Mouse (Mus musculus): ENCODE measurements at regions not wholly inside any gene's neighbourhood (a gene's known extent, or its start where the extent isn't known, plus 50 kb on each side); places are given as distances from the start of the nearest gene placed in this dataset.

- Histone ChIP-seq H3K4me3 (ENCODE audit: low read depth, low read length) (no peak overlapping the region), H3K36me3 (ENCODE audit: control insufficient read depth, insufficient read depth, low read length) (no peaks in the 10 kb centered on the region), H3K27ac (ENCODE audit: low read depth, low read length) (no peak overlapping the region), H3K4me2 (replicated peaks; ENCODE audit: low read depth, low read length) (no peak overlapping the region), H3K9ac (ENCODE audit: low read depth, low read length) (no peak overlapping the region), H3K27me3 (ENCODE audit: control insufficient read depth, insufficient read depth, low read length) (no peaks in the 10 kb centered on the region), H3K9me3 (ENCODE audit: control insufficient read depth, low read length) (no peaks in the 10 kb centered on the region), H3K4me1 (replicated peaks; ENCODE audit: control insufficient read depth, insufficient read depth, low read length) (no peaks in the 10 kb centered on the region)
- no peak for DNase-seq (ENCODE audit: low spot score)
- no peak for ATAC-seq (ENCODE audit: low FRiP score)
Observed at GRCm38 (mm10) chr8:54392866-54393265, 136.5 kb upstream of the Asb5 start.

GRCm38 (mm10) chr8:54393466-54394197, 135.7 kb upstream of the Asb5 start:
- H3K9ac ChIP-seq (ENCODE audit: low read depth, low read length) = no peak overlapping the region
- no peaks in the 10 kb centered on the region for H3K4me1 ChIP-seq (replicated peaks; ENCODE audit: control insufficient read depth, insufficient read depth, low read length)
- H3K4me3 ChIP-seq (ENCODE audit: low read depth, low read length) = no peak overlapping the region
- ATAC-seq (ENCODE audit: low FRiP score) = 0 out of 2 replicates have a peak, but pooled peaks have one; percentile 25
- H3K27me3 ChIP-seq (ENCODE audit: control insufficient read depth, insufficient read depth, low read length) = no peaks in the 10 kb centered on the region
- H3K27ac ChIP-seq (ENCODE audit: low read depth, low read length) = no peak overlapping the region
- WGBS = 80% methylated on average over 12 of the region's 12 CpGs
- no peaks in the 10 kb centered on the region for H3K36me3 ChIP-seq (ENCODE audit: control insufficient read depth, insufficient read depth, low read length)
- no peaks in the 10 kb centered on the region for H3K9me3 ChIP-seq (ENCODE audit: control insufficient read depth, low read length)
- DNase-seq (ENCODE audit: low spot score) = no peak
- H3K4me2 ChIP-seq (replicated peaks; ENCODE audit: low read depth, low read length) = no peak overlapping the region

- Histone ChIP-seq H3K4me3 (ENCODE audit: low read depth, low read length) (no peak overlapping the region), H3K9me3 (ENCODE audit: control insufficient read depth, low read length) (no peaks in the 10 kb centered on the region), H3K27ac (ENCODE audit: low read depth, low read length) (no peak overlapping the region), H3K27me3 (ENCODE audit: control insufficient read depth, insufficient read depth, low read length) (no peaks in the 10 kb centered on the region), H3K4me1 (replicated peaks; ENCODE audit: control insufficient read depth, insufficient read depth, low read length) (no peaks in the 10 kb centered on the region), H3K36me3 (ENCODE audit: control insufficient read depth, insufficient read depth, low read length) (no peaks in the 10 kb centered on the region), H3K9ac (ENCODE audit: low read depth, low read length) (no peak overlapping the region), H3K4me2 (replicated peaks; ENCODE audit: low read depth, low read length) (no peak overlapping the region)
- no peak for ATAC-seq (ENCODE audit: low FRiP score)
- no peak for DNase-seq (ENCODE audit: low spot score)
- WGBS = 82% methylated on average over 2 of the region's 2 CpGs
Observed at GRCm38 (mm10) chr8:54405723-54406122, 123.7 kb upstream of the Asb5 start.

- DNase-seq (ENCODE audit: low spot score) = no peak
- H3K9me3 ChIP-seq (ENCODE audit: control insufficient read depth, low read length) = no peaks in the 10 kb centered on the region
- 75% methylated on average over 4 of the region's 4 CpGs for WGBS
Observed at GRCm38 (mm10) chr8:54414092-54414799, 115.1 kb upstream of the Asb5 start.

GRCm38 (mm10) chr8:54416691-54417090, 112.7 kb upstream of the Asb5 start:
- H3K9me3 ChIP-seq (ENCODE audit: control insufficient read depth, low read length) = no peaks in the 10 kb centered on the region
- no peaks in the 10 kb centered on the region for H3K4me1 ChIP-seq (replicated peaks; ENCODE audit: control insufficient read depth, insufficient read depth, low read length)
- no peak overlapping the region for H3K4me2 ChIP-seq (replicated peaks; ENCODE audit: low read depth, low read length)
- no peaks in the 10 kb centered on the region for H3K27me3 ChIP-seq (ENCODE audit: control insufficient read depth, insufficient read depth, low read length)
- WGBS = 95% methylated on average over 2 of the region's 2 CpGs
- DNase-seq (ENCODE audit: low spot score) (no peak), ATAC-seq (ENCODE audit: low FRiP score) (no peak)
- no peak overlapping the region for H3K27ac ChIP-seq (ENCODE audit: low read depth, low read length)
- H3K9ac ChIP-seq (ENCODE audit: low read depth, low read length) = no peak overlapping the region
- no peak overlapping the region for H3K4me3 ChIP-seq (ENCODE audit: low read depth, low read length)
- H3K36me3 ChIP-seq (ENCODE audit: control insufficient read depth, insufficient read depth, low read length) = no peaks in the 10 kb centered on the region

More at GRCm38 (mm10) chr8:54414092-54414799, 115.1 kb upstream of the Asb5 start:
- ATAC-seq (ENCODE audit: low FRiP score) = no peak
- Histone ChIP-seq H3K4me3 (ENCODE audit: low read depth, low read length) (no peak overlapping the region), H3K27ac (ENCODE audit: low read depth, low read length) (no peak overlapping the region), H3K4me1 (replicated peaks; ENCODE audit: control insufficient read depth, insufficient read depth, low read length) (no peaks in the 10 kb centered on the region), H3K36me3 (ENCODE audit: control insufficient read depth, insufficient read depth, low read length) (no peaks in the 10 kb centered on the region), H3K27me3 (ENCODE audit: control insufficient read depth, insufficient read depth, low read length) (no peaks in the 10 kb centered on the region), H3K4me2 (replicated peaks; ENCODE audit: low read depth, low read length) (no peak overlapping the region), H3K9ac (ENCODE audit: low read depth, low read length) (no peak overlapping the region)

- Histone ChIP-seq H3K4me2 (replicated peaks; ENCODE audit: low read depth, low read length) (no peak overlapping the region), H3K4me3 (ENCODE audit: low read depth, low read length) (no peak overlapping the region), H3K9ac (ENCODE audit: low read depth, low read length) (no peak overlapping the region), H3K9me3 (ENCODE audit: control insufficient read depth, low read length) (no peaks in the 10 kb centered on the region), H3K27ac (ENCODE audit: low read depth, low read length) (no peak overlapping the region), H3K36me3 (ENCODE audit: control insufficient read depth, insufficient read depth, low read length) (no peaks in the 10 kb centered on the region), H3K27me3 (ENCODE audit: control insufficient read depth, insufficient read depth, low read length) (no peaks in the 10 kb centered on the region), H3K4me1 (replicated peaks; ENCODE audit: control insufficient read depth, insufficient read depth, low read length) (no peaks in the 10 kb centered on the region)
- 93% methylated on average over 2 of the region's 2 CpGs for WGBS
- ATAC-seq (ENCODE audit: low FRiP score) (no peak), DNase-seq (ENCODE audit: low spot score) (no peak)
Observed at GRCm38 (mm10) chr8:54418035-54418434, 111.3 kb upstream of the Asb5 start.

- Histone ChIP-seq H3K27me3 (ENCODE audit: control insufficient read depth, insufficient read depth, low read length) (no peaks in the 10 kb centered on the region), H3K36me3 (ENCODE audit: control insufficient read depth, insufficient read depth, low read length) (no peaks in the 10 kb centered on the region), H3K27ac (ENCODE audit: low read depth, low read length) (no peak overlapping the region), H3K4me3 (ENCODE audit: low read depth, low read length) (no peak overlapping the region), H3K4me2 (replicated peaks; ENCODE audit: low read depth, low read length) (no peak overlapping the region), H3K4me1 (replicated peaks; ENCODE audit: control insufficient read depth, insufficient read depth, low read length) (no peaks in the 10 kb centered on the region), H3K9ac (ENCODE audit: low read depth, low read length) (no peak overlapping the region), H3K9me3 (ENCODE audit: control insufficient read depth, low read length) (no peaks in the 10 kb centered on the region)
- ATAC-seq (ENCODE audit: low FRiP score) = no peak
- DNase-seq (ENCODE audit: low spot score) = no peak
- 86% methylated on average over 6 of the region's 6 CpGs for WGBS
Observed at GRCm38 (mm10) chr8:54420339-54421098, 108.9 kb upstream of the Asb5 start.

GRCm38 (mm10) chr8:54425039-54425438, 104.3 kb upstream of the Asb5 start:
- no peaks in the 10 kb centered on the region for H3K36me3 ChIP-seq (ENCODE audit: control insufficient read depth, insufficient read depth, low read length)
- no peak overlapping the region for H3K4me2 ChIP-seq (replicated peaks; ENCODE audit: low read depth, low read length)
- H3K4me1 ChIP-seq (replicated peaks; ENCODE audit: control insufficient read depth, insufficient read depth, low read length) = no peaks in the 10 kb centered on the region
- no peak overlapping the region for H3K4me3 ChIP-seq (ENCODE audit: low read depth, low read length)
- no peaks in the 10 kb centered on the region for H3K27me3 ChIP-seq (ENCODE audit: control insufficient read depth, insufficient read depth, low read length)
- DNase-seq (ENCODE audit: low spot score) (no peak), ATAC-seq (ENCODE audit: low FRiP score) (no peak)
- no peak overlapping the region for H3K27ac ChIP-seq (ENCODE audit: low read depth, low read length)
- 91% methylated on average over 3 of the region's 3 CpGs for WGBS
- H3K9me3 ChIP-seq (ENCODE audit: control insufficient read depth, low read length) = no peaks in the 10 kb centered on the region
- no peak overlapping the region for H3K9ac ChIP-seq (ENCODE audit: low read depth, low read length)
